Mouse (Mus musculus) lung, postnatal 25 days (tissue): ENCODE measurements at regions not wholly inside any gene's neighbourhood (a gene's known extent, or its start where the extent isn't known, plus 50 kb on each side); places are given as distances from the start of the nearest gene placed in this dataset.

Experiments used
- DNase-seq: peaks from one replicate; pipeline ENCODE4 v3.0.0; 2022; ENCODE audit warnings: low spot score

DNA sequence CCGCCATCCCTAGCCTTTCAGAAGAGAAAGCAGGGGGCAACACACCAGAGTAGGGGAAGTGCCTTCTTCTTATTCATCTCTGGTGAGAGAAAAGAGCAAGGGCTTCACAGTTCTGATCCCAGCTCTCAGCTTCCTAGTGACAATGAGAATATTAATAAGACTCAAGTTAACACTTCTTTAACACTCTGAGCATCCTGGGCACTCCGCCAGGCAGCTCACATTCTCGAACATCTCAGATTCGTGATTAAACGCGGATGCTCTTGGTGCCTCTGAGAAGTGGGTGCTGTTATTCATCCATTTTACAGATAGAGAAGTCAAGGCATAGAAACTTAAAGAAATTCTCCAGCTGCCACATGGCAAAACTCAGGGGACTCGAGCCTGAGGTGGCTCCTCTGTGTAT lies 237.1 kb downstream of the Rps15a start:
- DNase-seq = no peak

GRCm38 (mm10) chr7:117875241-117875640 lies 240.7 kb downstream of the Rps15a start:
- no peak for DNase-seq

DNA sequence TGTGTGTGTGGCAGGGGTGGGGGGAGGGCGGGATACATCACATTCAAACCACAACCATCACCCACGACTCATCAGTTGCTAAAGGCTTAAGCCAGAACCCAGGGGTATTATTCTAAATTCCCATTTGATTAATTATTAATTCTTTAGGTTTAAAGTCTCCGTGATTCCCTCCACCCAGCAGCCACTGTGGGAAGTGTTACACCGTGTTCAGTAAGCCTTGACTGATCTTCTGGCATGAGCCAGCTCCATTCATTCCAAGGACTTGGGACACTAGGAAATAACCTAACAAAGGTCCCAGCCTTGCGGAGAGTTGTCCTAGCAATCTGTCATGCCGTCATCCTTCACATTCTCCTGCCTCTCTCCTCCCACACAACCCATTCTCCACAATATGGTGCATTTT lies 256.6 kb downstream of the Rps15a start:
- no peak for DNase-seq

GRCm38 (mm10) chr7:117855955-117856354 lies 260.0 kb downstream of the Rps15a start:
- DNase-seq = no peak

DNA sequence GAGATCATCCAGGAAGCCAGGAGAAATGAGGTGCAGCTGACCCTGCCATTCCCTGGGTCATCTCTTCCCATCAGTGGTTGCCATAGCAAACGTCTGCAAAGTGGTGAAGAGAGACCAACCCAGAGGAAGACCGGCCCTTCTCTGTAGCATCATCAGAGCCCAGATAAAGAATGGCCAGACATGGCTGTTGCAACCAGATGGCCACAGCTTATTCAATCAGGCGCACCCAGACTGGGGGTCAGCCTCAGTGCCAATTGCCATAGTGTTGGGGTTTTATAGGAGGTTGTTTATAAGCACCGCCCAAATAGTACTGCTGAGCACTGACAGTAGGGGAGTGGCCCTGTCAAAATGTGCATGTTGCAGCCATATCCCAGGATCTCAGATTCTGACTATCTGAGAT lies 262.3 kb downstream of the Rps15a start:
- DNase-seq = no peak

GRCm38 (mm10) chr7:117852866-117853265 lies 263.1 kb downstream of the Rps15a start:
- DNase-seq = no peak

- DNase-seq = no peak
Observed at GRCm38 (mm10) chr7:117850822-117851221, 265.2 kb downstream of the Rps15a start.

DNA sequence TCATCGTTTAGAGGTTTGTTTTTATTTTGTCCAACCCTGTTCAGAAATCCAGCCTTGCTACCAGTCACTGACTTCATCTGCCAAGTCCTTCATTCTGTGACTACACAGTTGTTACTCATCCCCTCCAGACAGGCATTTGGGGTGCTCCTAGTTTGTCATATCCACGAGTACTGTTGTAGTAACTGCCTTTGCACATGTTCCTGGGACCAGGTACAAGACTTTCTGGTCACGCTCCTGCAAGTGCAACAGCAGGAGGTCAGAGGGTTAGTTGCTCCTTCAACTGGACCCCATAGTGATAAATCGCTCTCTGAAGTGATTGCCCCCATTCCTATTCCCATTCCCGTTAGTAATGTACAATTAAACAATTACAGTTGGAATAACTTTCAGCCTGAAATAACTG lies 269.9 kb downstream of the Rps15a start:
- DNase-seq = no peak

- no peak for DNase-seq
Observed at GRCm38 (mm10) chr7:117842780-117843179, 273.2 kb downstream of the Rps15a start.

DNA sequence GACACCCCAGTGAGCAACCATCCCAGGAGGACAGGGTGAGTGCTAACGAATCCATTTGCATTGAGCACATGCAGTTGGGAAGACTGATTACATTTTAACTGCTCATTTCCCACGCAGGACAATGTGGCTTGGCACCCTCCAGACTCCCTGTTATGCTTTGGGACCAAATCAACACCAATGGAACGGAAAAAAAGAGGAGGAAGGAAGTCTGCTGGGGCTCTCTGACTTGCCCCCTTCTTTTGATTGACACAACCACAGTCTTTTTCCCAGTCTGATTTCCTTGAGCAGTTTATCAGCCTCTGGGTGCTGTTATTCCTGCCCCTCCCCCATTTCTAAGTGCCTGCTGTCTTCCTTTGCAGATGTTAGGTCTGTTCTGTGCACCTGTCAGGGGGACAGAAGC lies 321.0 kb downstream of the Rps15a start:
- DNase-seq = no peak

GRCm38 (mm10) chr7:117793991-117794390 lies 322.0 kb downstream of the Rps15a start:
- DNase-seq = no peak

DNA sequence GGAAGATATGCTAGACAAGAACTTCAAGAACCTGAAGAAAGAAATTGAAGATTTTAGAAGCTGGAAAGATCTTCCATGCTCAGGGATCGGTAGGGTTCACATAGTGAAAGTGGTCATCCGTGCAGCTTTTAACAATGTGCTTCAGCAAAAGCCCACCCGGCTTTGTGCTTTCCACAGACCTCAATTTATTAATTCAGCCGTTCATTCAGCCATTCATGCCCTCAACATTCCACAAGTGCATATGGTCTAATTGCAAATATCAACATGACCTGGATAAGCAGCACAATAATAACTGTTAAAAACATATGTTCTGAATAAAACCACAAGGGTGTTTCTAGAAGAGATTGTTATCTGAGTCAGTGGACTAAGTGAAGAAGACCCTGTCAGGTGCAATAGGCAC lies 323.5 kb downstream of the Rps15a start:
- DNase-seq = no peak

DNA sequence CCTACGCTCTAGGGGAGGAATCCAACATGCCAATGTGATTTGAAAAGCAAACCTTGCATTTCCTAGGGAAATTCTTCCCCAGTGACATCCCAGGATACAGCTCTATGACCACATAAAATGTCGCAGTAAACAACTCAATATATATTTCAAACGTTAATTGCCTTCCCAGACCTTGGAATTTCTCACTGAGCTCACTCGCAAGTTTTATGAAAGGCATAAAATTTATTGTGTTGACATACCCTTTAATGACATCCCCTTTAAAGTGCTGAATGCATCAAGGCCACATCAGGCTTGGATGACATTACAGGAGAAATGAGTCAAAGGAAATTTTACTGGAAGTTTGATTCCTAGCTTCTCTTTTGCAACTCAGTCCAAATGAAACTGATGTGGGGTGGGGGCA lies 337.0 kb downstream of the Rps15a start:
- no peak for DNase-seq

GRCm38 (mm10) chr7:117777921-117778320 lies 338.1 kb downstream of the Rps15a start:
- no peak for DNase-seq

- DNase-seq = no peak
Observed at GRCm38 (mm10) chr7:117771836-117772235, 344.2 kb downstream of the Rps15a start.

GRCm38 (mm10) chr7:117759506-117759905 lies 356.5 kb downstream of the Rps15a start:
- no peak for DNase-seq

- peak; percentile 9 for DNase-seq
Observed at GRCm38 (mm10) chr7:117757033-117757432, 359.0 kb downstream of the Rps15a start.

- no peak for DNase-seq
Observed at GRCm38 (mm10) chr7:117755830-117756229, 360.2 kb downstream of the Rps15a start.

DNA sequence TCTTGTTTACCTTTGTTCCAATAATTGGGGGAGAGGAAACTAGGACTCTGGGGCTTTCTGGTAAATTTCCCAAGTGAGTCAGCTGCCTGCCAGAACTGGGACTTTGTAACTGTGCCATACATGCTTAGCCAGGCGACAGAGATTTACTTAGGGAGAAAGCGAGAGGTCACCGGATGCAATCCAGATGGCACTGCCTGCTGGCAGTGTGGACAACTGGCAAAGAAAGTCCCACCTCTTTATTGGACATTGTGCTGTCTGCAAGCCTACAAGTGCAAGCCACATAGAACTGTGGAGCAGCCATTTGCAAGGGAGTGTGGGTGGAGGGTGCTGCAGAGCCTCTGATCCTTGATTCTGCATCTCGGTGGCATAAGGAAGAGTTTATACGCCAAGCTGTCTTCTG lies 362.7 kb downstream of the Rps15a start:
- DNase-seq = no peak

DNA sequence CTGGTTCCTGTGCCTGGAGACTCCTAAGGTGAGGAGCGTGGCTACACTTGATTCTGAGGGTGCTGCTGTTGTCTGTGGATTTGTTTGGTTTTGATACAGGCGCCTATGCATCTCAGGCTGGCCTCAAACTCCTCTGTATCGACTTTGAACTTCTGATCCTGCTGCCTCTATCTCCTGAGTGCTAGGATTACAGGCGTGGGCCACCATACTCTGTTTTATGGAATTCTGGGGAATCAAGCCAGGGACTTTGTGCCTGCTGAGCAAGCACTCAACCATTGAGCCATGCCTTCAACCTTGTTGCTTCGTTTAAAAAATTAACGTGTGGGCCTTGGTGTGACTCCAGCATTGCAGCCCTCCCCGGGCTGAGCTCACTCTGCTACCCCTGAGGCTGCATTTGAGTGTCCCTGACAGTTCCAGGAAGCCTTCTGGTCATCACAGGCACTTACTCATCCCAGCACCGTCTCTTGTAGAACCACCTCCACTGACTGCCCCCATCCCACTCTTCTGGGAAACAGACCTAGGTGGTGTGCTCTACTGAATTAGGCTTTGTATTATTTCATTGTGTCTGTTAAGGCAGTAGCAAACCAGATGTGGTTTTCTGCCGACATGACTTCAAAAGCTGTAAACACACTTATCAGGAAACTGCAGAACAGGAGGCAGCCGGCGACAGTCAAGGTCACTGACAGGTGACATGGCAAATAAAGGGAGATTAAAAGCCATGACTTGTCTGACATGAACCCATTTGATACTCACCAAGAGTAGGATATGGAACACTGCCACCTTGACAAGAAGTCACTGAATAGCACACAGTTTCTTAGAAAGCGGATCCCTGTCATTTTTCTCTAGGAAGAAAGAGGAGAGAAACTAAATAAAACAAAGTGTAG lies 363.4 kb downstream of the Rps15a start:
- no peak for DNase-seq

DNA sequence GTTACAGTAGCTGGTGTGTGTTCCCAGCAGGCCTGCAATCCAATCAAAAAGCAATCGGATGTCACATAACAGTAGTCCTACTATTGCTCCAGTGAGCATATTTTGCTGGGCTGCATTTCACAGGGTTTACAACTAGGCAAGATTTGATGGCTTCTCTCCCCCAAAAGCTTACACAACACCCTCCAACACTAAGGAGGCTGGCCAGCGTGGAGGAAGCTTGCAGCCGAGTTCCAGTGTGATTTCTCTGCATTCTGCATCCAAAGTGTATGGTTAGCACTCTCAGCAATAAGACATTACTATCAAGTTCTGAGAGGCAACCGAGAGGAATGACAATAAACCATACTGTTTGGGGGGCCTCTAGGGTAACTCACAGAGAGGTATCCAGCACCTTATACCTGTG lies 367.2 kb downstream of the Xylt1 start:
- no peak for DNase-seq

DNA sequence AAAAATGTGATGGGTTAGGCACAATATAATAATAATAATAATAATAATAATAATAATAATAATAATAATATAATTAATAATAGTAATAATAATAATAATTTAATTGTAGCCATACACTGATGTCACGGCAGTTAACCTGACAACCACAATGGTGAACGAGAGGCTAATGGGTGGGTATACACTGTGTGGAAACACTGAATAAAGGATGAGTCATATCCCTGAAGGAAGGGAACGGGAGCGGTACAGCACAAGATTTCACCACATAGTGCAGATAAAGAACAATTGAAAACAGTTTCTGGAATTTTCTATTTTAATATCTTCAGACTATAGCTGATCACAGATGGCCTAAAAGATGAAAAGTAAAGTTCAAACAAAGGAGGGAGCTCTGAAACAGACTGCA lies 365.6 kb downstream of the Xylt1 start:
- no peak for DNase-seq

- no peak for DNase-seq
Observed at GRCm38 (mm10) chr7:117739706-117740105, 358.9 kb downstream of the Xylt1 start.

DNA sequence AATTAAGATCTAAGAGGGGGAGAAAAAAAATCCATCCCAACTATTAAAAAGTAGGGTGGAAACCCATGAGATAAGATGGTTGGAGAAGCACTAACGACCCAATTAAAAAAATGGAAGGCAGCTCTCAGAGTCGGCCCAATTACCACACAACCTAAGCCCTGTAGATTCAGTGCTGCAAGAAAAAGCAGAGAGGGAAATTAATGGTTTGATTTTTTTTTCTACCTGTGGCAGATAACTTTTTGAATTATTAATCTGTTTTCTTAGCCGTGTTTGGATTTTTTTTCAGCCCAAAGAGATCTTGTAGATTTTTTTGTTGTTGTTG lies 354.9 kb downstream of the Xylt1 start:
- no peak for DNase-seq
